Mouse (Mus musculus): Measurements from ENCODE around the gene Elk4.

The Elk4 gene

GRCm38 (mm10) chr1:132007282-132007815 lies at the start of gene Elk4:
Elk4 (plus strand) TSS chr1:132007607.
- peak; percentile 93 for DNase-seq (ENCODE audit: extremely low spot score)

GRCm38 (mm10) chr1:131961004-131961403 lies 46.4 kb upstream of the Elk4 start:
- no peak for DNase-seq (ENCODE audit: extremely low spot score)

- DNase-seq (ENCODE audit: extremely low spot score), result peak; percentile 67
These were observed 44.8 kb upstream of the Elk4 start, which contains the start of gene Slc45a3 for GRCm38 (mm10) chr1:131962606-131963084. Slc45a3 (plus strand) TSS chr1:131962967.

GRCm38 (mm10) chr1:131963085-131963951 lies 44.1 kb upstream of the Elk4 start:
- peak; percentile 47 for DNase-seq (ENCODE audit: extremely low spot score)

- no peak for DNase-seq (ENCODE audit: extremely low spot score)
These were observed 43.3 kb upstream of the Elk4 start for GRCm38 (mm10) chr1:131964100-131964499.

GRCm38 (mm10) chr1:131964580-131964979 lies 42.8 kb upstream of the Elk4 start:
- no peak for DNase-seq (ENCODE audit: extremely low spot score)

- DNase-seq (ENCODE audit: extremely low spot score), result no peak
These were observed 41.6 kb upstream of the Elk4 start for GRCm38 (mm10) chr1:131965818-131966217.

GRCm38 (mm10) chr1:131967336-131967735 lies 40.1 kb upstream of the Elk4 start:
- no peak for DNase-seq (ENCODE audit: extremely low spot score)

GRCm38 (mm10) chr1:131968556-131968955 lies 38.9 kb upstream of the Elk4 start:
- no peak for DNase-seq (ENCODE audit: extremely low spot score)

GRCm38 (mm10) chr1:131968983-131969382 lies 38.4 kb upstream of the Elk4 start:
- no peak for DNase-seq (ENCODE audit: extremely low spot score)

- DNase-seq (ENCODE audit: extremely low spot score), result no peak
These were observed 37.6 kb upstream of the Elk4 start for GRCm38 (mm10) chr1:131969825-131970224.

- no peak for DNase-seq (ENCODE audit: extremely low spot score)
These were observed 37.1 kb upstream of the Elk4 start for GRCm38 (mm10) chr1:131970322-131970660.

GRCm38 (mm10) chr1:131970661-131971520 lies 36.5 kb upstream of the Elk4 start:
- peak; percentile 85 for DNase-seq (ENCODE audit: extremely low spot score)

GRCm38 (mm10) chr1:131971771-131972497 lies 35.5 kb upstream of the Elk4 start:
- peak; percentile 84 for DNase-seq (ENCODE audit: extremely low spot score)

GRCm38 (mm10) chr1:131972498-131973334 lies 34.7 kb upstream of the Elk4 start:
- no peak for DNase-seq (ENCODE audit: extremely low spot score)

GRCm38 (mm10) chr1:131973991-131974390 lies 33.4 kb upstream of the Elk4 start:
- DNase-seq (ENCODE audit: extremely low spot score), result no peak

GRCm38 (mm10) chr1:131976886-131977285 lies 30.5 kb upstream of the Elk4 start:
- DNase-seq (ENCODE audit: extremely low spot score), result no peak

GRCm38 (mm10) chr1:131980471-131980870 lies 26.9 kb upstream of the Elk4 start:
- DNase-seq (ENCODE audit: extremely low spot score), result peak; percentile 52

- peak; percentile 82 for DNase-seq (ENCODE audit: extremely low spot score)
These were observed 25.9 kb upstream of the Elk4 start for GRCm38 (mm10) chr1:131981378-131982013.

- DNase-seq (ENCODE audit: extremely low spot score), result peak; percentile 72
These were observed 24.5 kb upstream of the Elk4 start for GRCm38 (mm10) chr1:131982907-131983306.

Measured in embryo, embryonic 9.5 days (tissue).